Mouse (Mus musculus) heart, adult 2 months (tissue): ENCODE measurements at regions not wholly inside any gene's neighbourhood (a gene's known extent, or its start where the extent isn't known, plus 50 kb on each side); places are given as distances from the start of the nearest gene placed in this dataset.

ENCODE experiments used
- DNase-seq, 2 experiments: peaks; one replicate each; pipeline ENCODE4 v3.0.0; 2021
- H3K27ac ChIP-seq: fragments of 200-600 bp; 2 replicates; pipeline ENCODE4 v1.8.1; 2022
- H3K27me3 ChIP-seq: fragments of 200-500 bp; 2 replicates; pipeline ENCODE4 v1.6.1; 2012; ENCODE audit warnings: mild to moderate bottlenecking, low read length, inconsistent platforms, mixed read lengths; ENCODE audit not compliant: control insufficient read depth, insufficient read depth
- H3K36me3 ChIP-seq: fragments of 200-500 bp; 2 replicates; pipeline ENCODE4 v1.6.1; 2012; ENCODE audit warnings: low read length, inconsistent platforms; ENCODE audit not compliant: control insufficient read depth, insufficient read depth
- H3K4me1 ChIP-seq: fragments of 200-500 bp; 2 replicates; pipeline ENCODE4 v1.6.1; 2011; ENCODE audit warnings: low read length; ENCODE audit not compliant: control insufficient read depth, insufficient read depth
- H3K4me3 ChIP-seq: fragments of 200-600 bp; 2 replicates; pipeline ENCODE4 v1.8.1; 2022
- H3K79me2 ChIP-seq: fragments of 200-500 bp; replicated peaks from 2 replicates; pipeline ENCODE4 v1.6.1; 2012; ENCODE audit warnings: mild to moderate bottlenecking, inconsistent platforms, low read length, moderate library complexity, mixed read lengths; ENCODE audit not compliant: control insufficient read depth, insufficient read depth
- H3K9ac ChIP-seq: fragments of 200-500 bp; 2 replicates; pipeline ENCODE4 v1.6.1; 2012; ENCODE audit warnings: low read depth, mild to moderate bottlenecking, control low read depth, inconsistent platforms, low read length, mixed read lengths
- CTCF ChIP-seq: fragments of 200-600 bp; IDR thresholded peaks from 2 replicates; pipeline ENCODE4 v1.8.1; 2022; ENCODE audit warnings: antibody characterized with exemption, mild to moderate bottlenecking, moderate library complexity
- EP300 ChIP-seq: fragments of 200-500 bp; IDR thresholded peaks from 2 replicates; pipeline ENCODE4 v1.6.1; 2011; ENCODE audit warnings: low read depth, low read length, control low read depth; ENCODE audit not compliant: insufficient read depth
- POLR2A ChIP-seq: fragments of 200-500 bp; IDR thresholded peaks from 2 replicates; pipeline ENCODE4 v1.6.1; 2011; ENCODE audit warnings: mild to moderate bottlenecking, low read depth, low read length, control low read depth; ENCODE audit not compliant: insufficient read depth
- WGBS: fragments of 180-500 bp; shearing (Covaris S2); methylation state at CpG from one replicate; pipeline ENCODE4 v1.1.7; 2018; 5-methylcytosine and 5-hydroxymethylcytosine counted together
- intact Hi-C: fragments of 180-260 bp; cut with DNase I; formaldehyde crosslinking; loops from one replicate; pipeline ENCODE4 v1.15.1; 2025

DNA sequence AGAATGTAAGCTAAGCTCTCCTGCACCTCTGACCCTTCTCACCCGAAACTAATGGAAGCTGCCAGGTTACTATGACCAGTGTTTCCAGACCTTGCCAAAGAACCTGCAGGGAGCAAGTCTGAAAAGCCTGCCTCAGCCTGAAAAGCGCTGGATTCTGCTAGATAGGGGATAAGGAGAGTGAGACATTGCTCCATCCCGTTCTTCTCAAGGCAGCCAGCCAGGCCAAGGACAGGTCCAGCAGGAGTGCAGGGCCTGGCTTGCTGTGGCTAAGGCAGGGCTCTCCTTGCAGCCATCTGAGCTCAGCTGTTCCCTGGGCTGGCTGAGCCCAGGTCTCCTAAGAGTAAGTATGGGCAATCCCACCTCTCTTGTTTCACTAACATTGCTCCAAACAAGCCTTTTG, 185.4 kb upstream of the Kazn start:
- DNase-seq: peak; percentile 34 to 50
- no peak overlapping the region for H3K9ac ChIP-seq
- H3K4me1 ChIP-seq: no peaks in the 10 kb centered on the region
- H3K27me3 ChIP-seq: no peaks in the 10 kb centered on the region
- H3K79me2 ChIP-seq: no peaks in the 10 kb centered on the region
- intact Hi-C loops: no loop called here
- no peaks in the 10 kb centered on the region for H3K36me3 ChIP-seq
- 69% methylated on average over 3 of the region's 3 CpGs for WGBS
- H3K4me3 ChIP-seq: no peak overlapping the region
- TF ChIP-seq EP300 (no peak), POLR2A (no peak), CTCF (no peak)
- H3K27ac ChIP-seq: no peak overlapping the region

DNA sequence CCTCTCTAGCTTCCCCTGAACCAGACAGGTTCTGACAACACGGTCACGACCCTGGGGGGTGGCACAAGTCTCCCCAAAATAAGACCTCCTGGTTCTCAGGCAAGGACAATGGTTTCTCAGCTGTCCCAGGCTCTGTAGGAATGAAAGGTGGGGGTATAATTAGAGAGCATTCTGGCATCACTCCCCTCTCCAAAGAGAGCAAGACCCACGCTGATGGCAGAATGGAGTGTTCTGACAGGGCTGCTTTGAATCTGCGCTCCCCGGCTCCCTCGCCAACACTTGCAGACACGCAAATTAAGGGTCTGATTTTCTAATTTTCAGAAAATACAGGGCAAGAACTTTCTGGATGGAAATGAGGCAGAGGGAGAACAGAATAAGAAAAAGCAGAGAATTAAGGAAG, 181.2 kb upstream of the Kazn start:
- Histone ChIP-seq H3K36me3 (no peaks in the 10 kb centered on the region), H3K79me2 (no peaks in the 10 kb centered on the region), H3K27me3 (no peaks in the 10 kb centered on the region), H3K4me1 (no peaks in the 10 kb centered on the region), H3K27ac (no peak overlapping the region), H3K4me3 (no peak overlapping the region), H3K9ac (no peak overlapping the region)
- TF ChIP-seq POLR2A (no peak), CTCF (no peak), EP300 (no peak)
- 82% methylated on average over 7 of the region's 7 CpGs for WGBS
- DNase-seq: no peak
- intact Hi-C loops: no loop called here

DNA sequence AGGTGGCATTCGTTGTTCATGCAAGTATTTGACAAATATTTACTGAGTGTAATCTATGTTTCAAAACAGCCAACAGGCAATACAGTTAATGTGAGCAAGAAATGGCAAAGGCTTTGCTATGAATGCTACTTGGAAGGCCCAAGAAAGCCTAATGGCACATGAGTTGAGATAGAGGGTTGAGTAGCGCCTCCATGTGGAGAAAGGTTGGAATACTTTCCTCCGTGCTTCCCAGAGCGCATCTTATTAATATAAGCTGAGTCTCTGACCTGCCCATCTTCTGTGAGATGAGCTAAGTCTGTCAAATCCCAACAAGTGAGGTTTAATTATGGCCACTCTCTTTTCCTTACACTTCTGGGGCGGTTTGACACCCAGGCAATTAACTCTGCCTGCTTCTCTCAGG, 175.7 kb upstream of the Kazn start:
- no peaks in the 10 kb centered on the region for H3K4me1 ChIP-seq
- H3K4me3 ChIP-seq: no peak overlapping the region
- WGBS: 76% methylated on average over 5 of the region's 5 CpGs
- H3K27me3 ChIP-seq: no peaks in the 10 kb centered on the region
- intact Hi-C loops: no loop called here
- TF ChIP-seq POLR2A (no peak), CTCF (no peak), EP300 (no peak)
- DNase-seq: no peak
- no peaks in the 10 kb centered on the region for H3K79me2 ChIP-seq
- no peak overlapping the region for H3K9ac ChIP-seq
- H3K27ac ChIP-seq: no peak overlapping the region
- no peaks in the 10 kb centered on the region for H3K36me3 ChIP-seq

GRCm38 (mm10) chr4:142411792-142412191, 172.6 kb upstream of the Kazn start:
- no peaks in the 10 kb centered on the region for H3K27me3 ChIP-seq
- H3K36me3 ChIP-seq: no peaks in the 10 kb centered on the region
- no peak for TF ChIP-seq EP300
- peak; percentile 22 for TF ChIP-seq CTCF
- DNase-seq: no peak
- intact Hi-C loops: no loop called here
- H3K4me1 ChIP-seq: no peaks in the 10 kb centered on the region
- no peak overlapping the region for H3K4me3 ChIP-seq
- no peak overlapping the region for H3K9ac ChIP-seq
- H3K27ac ChIP-seq: no peak overlapping the region
- WGBS: 85% methylated on average over 5 of the region's 5 CpGs
- H3K79me2 ChIP-seq: no peaks in the 10 kb centered on the region

- Histone ChIP-seq H3K36me3 (no peaks in the 10 kb centered on the region), H3K9ac (no peak overlapping the region), H3K79me2 (no peaks in the 10 kb centered on the region), H3K4me1 (no peaks in the 10 kb centered on the region), H3K4me3 (no peak overlapping the region), H3K27ac (no peak overlapping the region), H3K27me3 (no peaks in the 10 kb centered on the region)
- DNase-seq: peak; percentile 38 to 53
- intact Hi-C loops: no loop called here
- WGBS: 69% methylated on average over 26 of the region's 26 CpGs
- no peak for TF ChIP-seq POLR2A
- no peak for TF ChIP-seq CTCF
- TF ChIP-seq EP300: no peak
These were observed 171.7 kb upstream of the Kazn start for GRCm38 (mm10) chr4:142410596-142411573.

DNA sequence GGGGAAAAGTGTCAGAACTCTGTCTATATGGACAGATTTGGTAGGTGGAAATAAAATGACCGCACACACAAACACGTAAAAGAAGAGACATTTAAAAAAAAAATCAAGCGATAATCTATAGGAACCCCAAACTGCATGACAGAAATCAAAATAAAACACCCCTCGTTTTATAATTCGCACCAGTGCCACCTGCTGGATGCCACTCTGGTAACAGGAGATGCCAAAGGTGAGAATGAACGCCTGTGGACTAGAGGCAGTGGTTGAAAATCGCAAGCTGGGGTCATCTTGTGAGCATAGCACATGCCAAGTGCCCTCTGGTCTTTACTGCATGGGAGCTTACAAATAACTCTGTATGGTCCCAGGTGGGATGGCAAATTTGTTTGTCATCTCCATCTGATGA, 158.7 kb upstream of the Kazn start:
- no peak for DNase-seq
- H3K79me2 ChIP-seq: no peaks in the 10 kb centered on the region
- H3K4me3 ChIP-seq: no peak overlapping the region
- H3K27ac ChIP-seq: no peak overlapping the region
- no peaks in the 10 kb centered on the region for H3K36me3 ChIP-seq
- TF ChIP-seq EP300: no peak
- TF ChIP-seq CTCF: peak; percentile 42
- H3K4me1 ChIP-seq: no peaks in the 10 kb centered on the region
- no peaks in the 10 kb centered on the region for H3K27me3 ChIP-seq
- intact Hi-C loops: no loop called here
- no peak overlapping the region for H3K9ac ChIP-seq
- WGBS: 63% methylated on average over 7 of the region's 7 CpGs
